ENCODE assay signal across 21 mouse cellular contexts in genomic region chr9:41592101-41592500, GRCm38 (mm10).
DNase-seq lines count a peak whose midpoint lies in the region; ATAC-seq and TF ChIP-seq lines count a peak whose summit lies in the region.
"Had no signal": no experiment of that assay in that cellular context is flagged by ENCODE, and none has a peak within 500 bp of the region (broad histone marks: within the 10 kb centered on the region; RNA-seq: fewer than 3 reads in every experiment).

No protein-coding gene starts in this region.

- peaks cover 35% of the 10 kb centered on the region for H3K4me1 ChIP-seq in forebrain, postnatal 0 days (ENCODE audit: insufficient read depth)
- peaks cover 53% of the 10 kb centered on the region for H3K4me1 ChIP-seq in forebrain, embryonic 10.5 days
- 0 out of 2 replicates have a peak, but pooled peaks cover 3% of the 10 kb centered on the region for H3K4me1 ChIP-seq in kidney, adult 2 months (ENCODE audit: control insufficient read depth, insufficient read depth, low read length)
- peaks cover 8% of the 10 kb centered on the region; the same call in 1 of the 2 replicates for H3K4me1 ChIP-seq in kidney, embryonic 16.5 days (ENCODE audit: insufficient read depth, low read length)
- peaks cover 75% of the 10 kb centered on the region for H3K4me1 ChIP-seq in midbrain, embryonic 14.5 days (ENCODE audit: control insufficient read depth, insufficient read depth, low read length)
- peaks cover 35% of the 10 kb centered on the region for H3K4me1 ChIP-seq in midbrain, embryonic 11.5 days (ENCODE audit: control insufficient read depth, insufficient read depth, low read length)
- peaks cover 17% of the 10 kb centered on the region for H3K4me1 ChIP-seq in midbrain, postnatal 0 days (ENCODE audit: insufficient read depth, low read length)

- H3K4me2 ChIP-seq in forebrain, postnatal 0 days (ENCODE audit: low read depth) = no peak overlapping the region
- H3K4me2 ChIP-seq in kidney, embryonic 16.5 days (replicated peaks; ENCODE audit: low read depth, low read length) = no peak overlapping the region
- H3K4me2 ChIP-seq in midbrain, embryonic 14.5 days (ENCODE audit: low read length) = no peak overlapping the region
- H3K4me2 ChIP-seq in midbrain, embryonic 11.5 days = no peak overlapping the region
- no peak overlapping the region for H3K4me2 ChIP-seq in midbrain, postnatal 0 days (ENCODE audit: low read depth, low read length, poor library complexity, severe bottlenecking)
- H3K4me2 ChIP-seq: embryonic facial prominence, embryonic 15.5 days; forebrain, embryonic 13.5 days; heart, embryonic 12.5 days had no signal

- H3K4me3 ChIP-seq in forebrain, postnatal 0 days (ENCODE audit: low read depth, low read length) = no peak overlapping the region
- H3K4me3 ChIP-seq in forebrain, embryonic 10.5 days = no peak overlapping the region
- no peak overlapping the region for H3K4me3 ChIP-seq in kidney, adult 2 months (ENCODE audit: insufficient read depth, low read depth, low read length)
- no peak overlapping the region for H3K4me3 ChIP-seq in kidney, embryonic 16.5 days (ENCODE audit: low read length)
- H3K4me3 ChIP-seq in midbrain, embryonic 14.5 days (replicated peaks; ENCODE audit: low read depth, low read length) = no peak overlapping the region
- no peak overlapping the region for H3K4me3 ChIP-seq in midbrain, embryonic 11.5 days (ENCODE audit: low read depth, low read length)
- H3K4me3 ChIP-seq in midbrain, postnatal 0 days (ENCODE audit: low read depth, low read length) = no peak overlapping the region
- H3K4me3 ChIP-seq: embryonic facial prominence, embryonic 15.5 days; forebrain, embryonic 13.5 days; heart, embryonic 12.5 days had no signal

- no peaks in the 10 kb centered on the region for H3K27me3 ChIP-seq in forebrain, postnatal 0 days (ENCODE audit: insufficient read depth, low read length)
- no peaks in the 10 kb centered on the region for H3K27me3 ChIP-seq in forebrain, embryonic 10.5 days (ENCODE audit: poor library complexity, severe bottlenecking)
- no peaks in the 10 kb centered on the region for H3K27me3 ChIP-seq in kidney, adult 2 months (replicated peaks; ENCODE audit: control insufficient read depth, insufficient read depth, low read length)
- H3K27me3 ChIP-seq in kidney, embryonic 16.5 days (ENCODE audit: insufficient read depth, low read length) = no peaks in the 10 kb centered on the region
- H3K27me3 ChIP-seq in midbrain, embryonic 14.5 days (ENCODE audit: control insufficient read depth, insufficient read depth, low read length) = no peaks in the 10 kb centered on the region
- no peaks in the 10 kb centered on the region for H3K27me3 ChIP-seq in midbrain, embryonic 11.5 days (ENCODE audit: control insufficient read depth, insufficient read depth, low read length)
- H3K27me3 ChIP-seq in midbrain, postnatal 0 days (ENCODE audit: insufficient read depth, low read length) = no peaks in the 10 kb centered on the region
- H3K27me3 ChIP-seq: CH12.LX; embryonic facial prominence, embryonic 15.5 days; forebrain, embryonic 13.5 days; heart, embryonic 12.5 days had no signal

- H3K9ac ChIP-seq in forebrain, postnatal 0 days = no peak overlapping the region
- H3K9ac ChIP-seq in kidney, embryonic 16.5 days (replicated peaks; ENCODE audit: low read length) = no peak overlapping the region
- H3K9ac ChIP-seq in midbrain, embryonic 14.5 days (replicated peaks; ENCODE audit: low read length) = no peak overlapping the region
- no peak overlapping the region for H3K9ac ChIP-seq in midbrain, embryonic 11.5 days (ENCODE audit: low read length)
- no peak overlapping the region for H3K9ac ChIP-seq in midbrain, postnatal 0 days (replicated peaks; ENCODE audit: low read length, poor library complexity, severe bottlenecking)
- H3K9ac ChIP-seq: embryonic facial prominence, embryonic 15.5 days; forebrain, embryonic 13.5 days; heart, embryonic 12.5 days had no signal

- WGBS in forebrain, postnatal 0 days = 94% methylated on average over 1 of the region's 1 CpGs
- 93% methylated on average over 1 of the region's 1 CpGs for WGBS in forebrain, embryonic 10.5 days
- WGBS in kidney, adult 2 months = 58% methylated on average over 1 of the region's 1 CpGs
- WGBS in kidney, embryonic 16.5 days = 84% methylated on average over 1 of the region's 1 CpGs
- 85% methylated on average over 1 of the region's 1 CpGs for WGBS in midbrain, embryonic 14.5 days
- WGBS in midbrain, embryonic 11.5 days = 91% methylated on average over 1 of the region's 1 CpGs
- WGBS in midbrain, postnatal 0 days = 89% methylated on average over 1 of the region's 1 CpGs

- TF ChIP-seq CTCF in forebrain, postnatal 0 days (IDR thresholded peaks at IDR 0.05; ENCODE audit: low read depth) = no peak
- TF ChIP-seq CTCF in kidney, adult 2 months (conservative IDR thresholded peaks at IDR 0.05; ENCODE audit: insufficient read depth, insufficient read length, low read depth, low read length) = no peak
- TF ChIP-seq CTCF in midbrain, postnatal 0 days (IDR thresholded peaks at IDR 0.05) = no peak

- no peaks in the 10 kb centered on the region for H3K9me3 ChIP-seq in forebrain, postnatal 0 days (ENCODE audit: low read length)
- H3K9me3 ChIP-seq in forebrain, embryonic 10.5 days = no peaks in the 10 kb centered on the region
- no peaks in the 10 kb centered on the region for H3K9me3 ChIP-seq in kidney, embryonic 16.5 days (ENCODE audit: low read length)
- no peaks in the 10 kb centered on the region for H3K9me3 ChIP-seq in midbrain, embryonic 14.5 days (ENCODE audit: control insufficient read depth, low read length)
- no peaks in the 10 kb centered on the region for H3K9me3 ChIP-seq in midbrain, embryonic 11.5 days (ENCODE audit: control insufficient read depth, low read length)
- no peaks in the 10 kb centered on the region for H3K9me3 ChIP-seq in midbrain, postnatal 0 days (ENCODE audit: low read length)
- H3K9me3 ChIP-seq: embryonic facial prominence, embryonic 15.5 days; forebrain, embryonic 13.5 days; heart, embryonic 12.5 days had no signal

- ATAC-seq in forebrain, postnatal 0 days = no peak
- ATAC-seq in kidney, embryonic 16.5 days (ENCODE audit: low FRiP score, low TSS enrichment) = no peak
- no peak for ATAC-seq in midbrain, embryonic 14.5 days (ENCODE audit: low FRiP score, low TSS enrichment)
- ATAC-seq in midbrain, embryonic 11.5 days (ENCODE audit: low FRiP score) = no peak
- no peak for ATAC-seq in midbrain, postnatal 0 days (ENCODE audit: low FRiP score)
- ATAC-seq: forebrain, embryonic 13.5 days; hindbrain, postnatal 0 days had no signal

- peak; percentile 32 for DNase-seq in forebrain, postnatal 0 days
- DNase-seq in forebrain, embryonic 10.5 days (ENCODE audit: extremely low spot score, low spot score) = no peak
- DNase-seq in kidney, adult 2 months = peak; percentile 68
- no peak for DNase-seq in midbrain, embryonic 14.5 days
- no peak for DNase-seq in midbrain, embryonic 11.5 days (ENCODE audit: low spot score, missing footprints)
- DNase-seq in midbrain, postnatal 0 days (ENCODE audit: low spot score) = no peak
- DNase-seq in MN1 (ENCODE audit: low spot score) = no peak
- DNase-seq: adrenal gland, adult 8-10 months; adrenal gland, postnatal 36 days; cerebellum, adult 11 months; cerebellum, adult 8-10 months; cerebellum, postnatal 14 days; embryo, embryonic 11 days; gastrocnemius, postnatal 25 days; kidney, adult 11 months had no signal

- TF ChIP-seq POLR2A in kidney, adult 2 months (IDR thresholded peaks at IDR 0.05; ENCODE audit: low read depth, low read length) = no peak

- H3K36me3 ChIP-seq in forebrain, postnatal 0 days (ENCODE audit: insufficient read depth) = peaks cover 37% of the 10 kb centered on the region
- H3K36me3 ChIP-seq in forebrain, embryonic 10.5 days (replicated peaks) = peaks cover 66% of the 10 kb centered on the region
- H3K36me3 ChIP-seq in kidney, adult 2 months (ENCODE audit: control insufficient read depth, insufficient read depth, low read length) = no peaks in the 10 kb centered on the region
- H3K36me3 ChIP-seq in kidney, embryonic 16.5 days (ENCODE audit: insufficient read depth, low read length) = peaks cover 13% of the 10 kb centered on the region; the same call in 1 of the 2 replicates
- H3K36me3 ChIP-seq in midbrain, embryonic 14.5 days (ENCODE audit: control insufficient read depth, insufficient read depth, low read length) = peaks cover 62% of the 10 kb centered on the region
- peaks cover 27% of the 10 kb centered on the region for H3K36me3 ChIP-seq in midbrain, embryonic 11.5 days (ENCODE audit: control insufficient read depth, insufficient read depth, low read length)
- peaks cover 25% of the 10 kb centered on the region for H3K36me3 ChIP-seq in midbrain, postnatal 0 days (ENCODE audit: insufficient read depth, low read length)

- no peak overlapping the region for H3K27ac ChIP-seq in forebrain, postnatal 0 days (ENCODE audit: low read depth, low read length)
- no peak overlapping the region for H3K27ac ChIP-seq in forebrain, embryonic 10.5 days
- H3K27ac ChIP-seq in kidney, adult 2 months (ENCODE audit: insufficient read depth, low read depth, low read length) = no peak overlapping the region
- H3K27ac ChIP-seq in kidney, embryonic 16.5 days (ENCODE audit: low read length) = no peak overlapping the region
- peak overlapping the region; percentile 32; the same call in 1 of the 2 replicates for H3K27ac ChIP-seq in midbrain, embryonic 14.5 days (replicated peaks; ENCODE audit: low read depth, low read length)
- H3K27ac ChIP-seq in midbrain, embryonic 11.5 days (ENCODE audit: low read depth, low read length) = no peak overlapping the region
- H3K27ac ChIP-seq in midbrain, postnatal 0 days (ENCODE audit: low read depth, low read length) = peak overlapping the region; percentile 32; the same call in 1 of the 2 replicates
- H3K27ac ChIP-seq: hindbrain, postnatal 0 days had no signal

Comparison
In these comparisons a context has a peak if more than half of its experiments do, and no peak if none do; other contexts are left out.
1. DNase-seq: peak in forebrain, postnatal 0 days (single experiment) and kidney, adult 2 months (single experiment); none in forebrain, embryonic 10.5 days (single experiment), midbrain, embryonic 14.5 days (single experiment), midbrain, embryonic 11.5 days (single experiment), midbrain, postnatal 0 days (single experiment) and MN1 (single experiment).
2. H3K27ac ChIP-seq: peak in midbrain, embryonic 14.5 days (single experiment) and midbrain, postnatal 0 days (single experiment); none in forebrain, postnatal 0 days (single experiment), forebrain, embryonic 10.5 days (single experiment), kidney, adult 2 months (single experiment), kidney, embryonic 16.5 days (single experiment) and midbrain, embryonic 11.5 days (single experiment).